Mouse (Mus musculus) urinary bladder, postnatal 4 days (tissue): Measurements from ENCODE around the gene Hsd17b1.
A peak's percentile ranks its signal among the peaks of the same experiment; 100 is the strongest.

ENCODE experiments used
- DNase-seq, 2 experiments: peaks; one replicate each; pipeline ENCODE4 v3.0.0; 2021 to 2022; ENCODE audit warnings: low spot score in 2 of 2

Hsd17b1 gene

GRCm38 (mm10) chr11:101078121-101078520, at the start of gene Hsd17b1:
Gene Hsd17b1 (plus strand): TSS chr11:101078411.
- DNase-seq: no peak

GRCm38 (mm10) chr11:101029320-101029719, 48.9 kb upstream of the Hsd17b1 start:
- DNase-seq: no peak

DNA sequence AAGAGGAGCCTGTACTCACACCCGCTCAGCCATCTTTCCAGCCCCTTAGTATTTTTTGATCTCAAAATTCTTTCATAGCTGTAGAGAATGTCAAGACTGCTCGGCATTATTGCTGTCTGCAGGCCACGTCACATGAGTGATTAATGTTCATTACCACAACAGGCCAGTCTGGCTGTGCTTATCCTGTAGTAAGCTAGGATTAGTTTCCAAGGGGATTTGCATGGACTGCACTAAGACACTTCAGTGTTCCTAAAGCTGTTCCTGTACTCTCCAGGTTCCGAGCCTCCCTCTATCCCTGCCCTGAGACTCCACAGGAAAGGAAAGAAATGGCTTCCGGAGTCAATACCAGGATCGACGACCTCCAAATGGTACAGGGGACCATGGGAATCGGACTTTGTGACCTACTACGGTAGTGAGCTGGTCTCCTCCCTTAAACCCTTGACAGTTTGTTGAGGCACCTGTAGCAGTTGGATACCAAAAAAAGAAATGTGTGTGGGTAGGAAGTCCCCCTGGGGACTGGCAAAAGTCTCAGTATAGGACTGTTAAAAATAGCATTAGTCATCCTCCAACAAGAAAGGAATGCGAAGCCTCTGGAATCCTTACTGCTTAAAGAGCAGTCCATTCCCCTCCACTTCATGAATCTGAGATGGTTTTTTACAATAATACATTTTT, 47.9 kb upstream of the Hsd17b1 start:
- no peak for DNase-seq

GRCm38 (mm10) chr11:101030808-101031156, 47.4 kb upstream of the Hsd17b1 start:
- no peak for DNase-seq

- no peak for DNase-seq
Measured at GRCm38 (mm10) chr11:101031470-101031869, 46.7 kb upstream of the Hsd17b1 start.

GRCm38 (mm10) chr11:101033856-101034500, 44.2 kb upstream of the Hsd17b1 start:
- no peak for DNase-seq

- no peak for DNase-seq
Measured at GRCm38 (mm10) chr11:101034614-101035327, 43.4 kb upstream of the Hsd17b1 start.

- no peak for DNase-seq
Measured at GRCm38 (mm10) chr11:101035328-101035695, 42.9 kb upstream of the Hsd17b1 start.

- no peak for DNase-seq
Measured at GRCm38 (mm10) chr11:101037795-101038194, 40.4 kb upstream of the Hsd17b1 start.

DNA sequence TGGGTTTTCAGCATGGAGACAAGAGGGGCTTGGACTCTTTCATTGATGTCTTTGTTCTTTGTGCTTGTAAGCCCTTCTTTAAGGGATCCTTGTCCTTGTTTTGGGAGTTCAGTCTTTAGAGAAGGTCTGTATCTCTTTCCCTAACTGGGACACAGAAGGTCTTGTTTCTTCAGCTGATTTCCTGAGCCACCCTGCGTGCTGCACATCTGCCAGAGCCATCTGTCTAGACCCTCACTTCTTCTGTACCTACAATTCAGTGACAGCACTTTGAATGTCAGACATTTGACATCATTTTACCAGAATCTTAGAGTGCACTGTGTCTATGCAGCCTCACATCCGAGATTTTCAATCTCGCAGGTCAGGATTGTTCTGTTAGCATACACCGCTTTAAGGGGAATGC, 32.4 kb upstream of the Hsd17b1 start:
- no peak for DNase-seq

- DNase-seq: no peak
Measured at GRCm38 (mm10) chr11:101046440-101046839, 31.8 kb upstream of the Hsd17b1 start.

- no peak for DNase-seq
Measured at GRCm38 (mm10) chr11:101047502-101047901, 30.7 kb upstream of the Hsd17b1 start.

DNA sequence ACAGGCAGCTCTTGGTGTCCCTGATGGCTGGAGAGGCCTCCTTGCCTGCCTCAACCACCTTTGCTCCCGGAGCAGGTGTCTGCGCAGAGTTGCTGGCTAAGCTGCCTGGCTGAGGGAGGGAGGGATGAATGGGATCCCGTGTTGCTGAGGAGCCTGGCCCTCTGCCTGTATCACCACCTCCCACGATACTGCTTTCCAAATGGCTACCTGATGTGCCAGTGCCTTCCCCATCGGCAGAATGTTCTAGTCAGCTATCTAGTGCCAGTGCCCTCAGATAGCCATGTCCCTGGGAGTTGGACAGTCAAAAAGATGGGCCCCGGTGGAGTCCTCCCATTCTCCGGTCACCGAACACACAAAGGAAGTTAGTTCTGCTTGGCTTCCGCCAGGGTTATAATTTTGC, 27.9 kb upstream of the Hsd17b1 start:
- DNase-seq: no peak

GRCm38 (mm10) chr11:101051051-101051493, 27.1 kb upstream of the Hsd17b1 start:
- DNase-seq: no peak

GRCm38 (mm10) chr11:101051617-101052016, 26.6 kb upstream of the Hsd17b1 start:
- no peak for DNase-seq

GRCm38 (mm10) chr11:101052751-101053473, 25.3 kb upstream of the Hsd17b1 start:
- DNase-seq: peak in 1 of 2 experiments; percentile 74

DNA sequence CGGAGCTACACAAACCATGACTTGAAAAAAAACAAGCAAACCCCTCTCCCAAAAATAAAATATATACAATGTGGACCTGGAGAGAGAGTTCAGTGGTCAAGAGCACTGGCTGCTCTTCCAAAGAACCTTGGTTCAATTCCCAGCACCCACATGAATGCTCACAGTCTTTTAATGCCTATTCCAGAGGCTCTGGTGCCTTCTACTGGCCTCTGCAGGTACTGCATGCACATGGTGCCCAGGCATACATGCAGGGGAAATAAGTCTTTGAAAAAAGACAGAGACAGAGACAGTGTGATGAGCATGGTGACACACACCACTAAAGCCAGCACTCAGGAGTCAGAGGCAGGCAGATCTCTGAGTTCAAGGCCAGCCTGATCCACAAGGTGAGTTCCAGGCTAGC, 24.2 kb upstream of the Hsd17b1 start:
- no peak for DNase-seq

GRCm38 (mm10) chr11:101055418-101055817, 22.8 kb upstream of the Hsd17b1 start:
- no peak for DNase-seq

DNA sequence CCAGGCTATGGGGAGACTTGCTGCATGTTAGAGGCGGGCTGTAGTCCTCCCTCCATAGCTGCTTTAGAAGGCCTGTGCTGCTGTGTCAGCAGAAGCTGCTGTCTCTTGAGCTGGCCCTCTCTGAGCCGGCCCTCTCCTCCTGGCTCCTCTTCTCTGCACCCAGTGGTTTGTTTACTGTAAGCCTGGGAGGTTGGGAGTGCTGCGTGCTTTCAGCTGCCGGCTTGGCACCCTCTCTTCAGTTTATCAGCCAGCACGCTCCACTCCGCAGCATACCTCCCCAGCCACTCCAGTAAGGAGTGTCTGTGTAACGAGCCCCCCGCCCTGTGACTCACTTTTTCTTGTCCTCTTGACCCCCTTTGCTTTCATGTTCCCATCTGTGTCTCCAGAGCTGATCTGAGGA, 21.3 kb upstream of the Hsd17b1 start:
- DNase-seq: peak; percentile 73 to 76

DNA sequence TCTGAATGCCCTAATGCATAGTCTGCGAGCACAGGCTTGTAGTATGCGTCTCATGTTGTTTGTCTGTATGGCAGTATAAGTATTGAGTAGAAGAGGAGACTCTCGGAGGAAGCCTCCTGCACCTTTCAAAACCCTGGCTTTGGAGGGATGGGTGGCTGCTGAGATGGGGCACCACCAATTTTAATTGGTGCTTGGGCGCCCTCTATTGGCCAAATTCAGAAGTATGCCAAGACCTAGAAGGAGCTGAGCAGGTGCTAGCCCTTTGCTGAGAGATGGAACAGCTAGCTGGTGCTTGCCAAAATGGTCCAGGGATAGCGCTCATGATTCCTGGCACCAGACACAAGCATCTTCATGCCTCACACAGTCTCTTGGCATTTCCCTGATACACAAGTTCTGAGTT, 20.4 kb upstream of the Hsd17b1 start:
- peak; percentile 77 to 89 for DNase-seq

DNA sequence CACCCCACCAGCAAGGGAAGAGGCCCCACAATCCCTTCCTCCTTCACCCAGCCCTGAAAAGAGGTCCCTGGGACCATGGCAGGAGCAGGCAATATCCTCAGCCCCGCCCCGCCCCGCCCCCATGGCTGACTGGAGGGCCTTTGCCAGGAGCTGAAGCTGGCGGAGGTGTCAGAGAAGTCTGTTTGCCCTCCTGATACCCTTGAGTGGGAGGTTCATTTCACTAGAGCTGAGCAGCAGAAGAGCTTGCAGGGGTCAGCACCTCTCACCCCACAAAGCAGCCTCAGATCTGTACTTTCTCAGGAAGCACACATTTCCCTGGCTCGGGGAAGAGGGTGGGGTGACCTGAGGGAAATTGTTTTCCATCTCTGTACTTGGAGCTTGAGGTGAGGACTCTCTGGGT, 19.5 kb upstream of the Hsd17b1 start:
- no peak for DNase-seq

GRCm38 (mm10) chr11:101059473-101059872, 18.7 kb upstream of the Hsd17b1 start:
- DNase-seq: no peak
